Mouse (Mus musculus) lung, adult 2 months (tissue): ENCODE measurements around the gene Ell3. TPM values are rescaled to one million over a fixed set of nuclear protein-coding genes. Genes with fewer than 3 reads are reported as not detected.
A peak's percentile ranks its signal among the peaks of the same experiment; 100 is the strongest.

ENCODE experiments used
- DNase-seq: peaks from one replicate; pipeline ENCODE4 v3.0.0; 2022
- H3K4me1 ChIP-seq: fragments of 200-500 bp; 2 replicates; pipeline ENCODE4 v1.6.1; 2011; ENCODE audit warnings: low read length; ENCODE audit not compliant: control insufficient read depth, insufficient read depth
- H3K4me3 ChIP-seq: fragments of 200-500 bp; replicated peaks from 2 replicates; pipeline ENCODE3; 2011; ENCODE audit warnings: low read depth, mild to moderate bottlenecking, control low read depth, low read length; ENCODE audit errors: extremely low read depth
- CTCF ChIP-seq: fragments of 200-500 bp; IDR thresholded peaks from 2 replicates; pipeline ENCODE4 v1.5.1; 2011; ENCODE audit warnings: mild to moderate bottlenecking, low read length, control low read depth; ENCODE audit not compliant: insufficient read depth
- POLR2A ChIP-seq: fragments of 200-500 bp; IDR thresholded peaks from 2 replicates; pipeline ENCODE4 v1.6.1; 2011; ENCODE audit warnings: low read depth, mild to moderate bottlenecking, control low read depth, low read length, borderline replicate concordance; ENCODE audit errors: extremely low read depth
- WGBS: fragments of 180-500 bp; shearing (Covaris S2); methylation state at CpG from one replicate; pipeline ENCODE4 v1.1.7; 2018; 5-methylcytosine and 5-hydroxymethylcytosine counted together
- polyA plus RNA-seq: library from polyadenylated mRNA; depleted of rRNA; stranded (reverse); fragments of >200 nt; gene quantifications from 2 replicates; pipeline ENCODE4 v1.2.3, GENCODE M21; 2012; rRNA removed

Gene Ell3
- polyA plus RNA-seq, 1 experiment = 1.1 TPM

DNA sequence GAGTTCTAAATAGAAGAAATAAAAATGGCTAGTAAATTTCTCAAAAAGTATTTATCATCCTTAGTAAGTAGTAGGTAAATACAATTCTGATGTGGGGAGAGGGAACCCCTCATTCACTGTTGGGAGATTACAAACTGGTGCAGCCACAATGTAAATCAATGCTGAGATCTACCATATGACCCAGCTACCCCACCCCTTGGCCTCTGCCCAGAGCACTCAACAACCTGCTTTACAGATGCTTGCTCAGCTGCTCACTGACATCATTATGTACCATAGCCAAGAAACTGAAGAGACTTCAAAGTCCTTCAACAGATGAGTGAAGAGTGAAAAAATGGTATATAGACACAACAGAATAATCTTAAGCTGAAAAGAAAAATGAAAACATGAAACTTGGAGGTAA, 40.8 kb downstream of the Ell3 start:
- Histone ChIP-seq H3K4me3 (no peak overlapping the region), H3K4me1 (no peaks in the 10 kb centered on the region)
- no peak for DNase-seq
- TF ChIP-seq POLR2A = no peak
- TF ChIP-seq CTCF = no peak

DNA sequence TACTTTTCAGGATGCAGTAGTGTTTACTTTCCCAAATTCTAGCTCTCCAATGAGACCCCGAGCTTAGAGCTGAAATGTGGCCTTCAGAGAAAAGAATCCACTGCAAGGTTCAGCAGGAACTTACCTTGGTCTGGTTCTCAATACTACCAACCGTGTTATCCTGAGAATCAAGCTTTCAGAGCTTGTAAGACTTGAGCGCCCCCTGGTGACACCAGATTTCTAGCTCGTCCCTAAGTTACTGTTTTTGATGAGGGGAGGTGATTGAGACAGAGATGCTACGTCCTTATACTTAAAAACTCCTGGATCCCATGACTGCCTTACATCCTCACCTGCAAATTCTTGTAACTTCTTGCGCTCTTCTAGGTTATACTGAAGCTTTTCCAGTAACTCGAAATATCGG, 47.5 kb downstream of the Ell3 start:
- no peaks in the 10 kb centered on the region for H3K4me1 ChIP-seq
- peak; percentile 78 for DNase-seq
- WGBS = 14% methylated on average over 8 of the region's 8 CpGs
- H3K4me3 ChIP-seq = no peak overlapping the region
- TF ChIP-seq CTCF (0 out of 2 replicates have a peak, but pooled peaks have one; percentile 20), POLR2A (no peak)

Other genes starting within 250 kb of the Ell3 start
- 15.5 and 28.1 TPM in 2 replicates for gene Trp53bp1, start 172.9 kb downstream of the Ell3 start, polyA plus RNA-seq
- 4.6 and 4.7 TPM in 2 replicates for gene Map1a, start 154.7 kb downstream of the Ell3 start, polyA plus RNA-seq
- 25.5 and 34.0 TPM in 2 replicates for gene Ppip5k1, start 88.9 kb downstream of the Ell3 start, polyA plus RNA-seq
- gene Ckmt1, start 86.6 kb downstream of the Ell3 start, polyA plus RNA-seq = 36.4 and 55.0 TPM in 2 replicates
- 0.08 TPM in 1 of 2 replicates, not detected in the other for gene Strc, start 57.1 kb downstream of the Ell3 start, polyA plus RNA-seq
- 395 and 710 TPM in 2 replicates for gene Pdia3, start 30.5 kb downstream of the Ell3 start, polyA plus RNA-seq
- gene Catsper2, start 30.5 kb downstream of the Ell3 start, polyA plus RNA-seq = 1.00 and 2.0 TPM in 2 replicates
- gene Serf2, start 4.9 kb upstream of the Ell3 start, polyA plus RNA-seq = 227 and 315 TPM in 2 replicates
- 6.8 and 10.1 TPM in 2 replicates for gene Hypk, start 9.0 kb upstream of the Ell3 start, polyA plus RNA-seq
- 0.40 and 0.66 TPM in 2 replicates for gene Serinc4, start 12.5 kb upstream of the Ell3 start, polyA plus RNA-seq
- gene Mfap1b, start 29.8 kb upstream of the Ell3 start, polyA plus RNA-seq = 3.3 and 5.1 TPM in 2 replicates
- gene Mfap1a, start 62.4 kb upstream of the Ell3 start, polyA plus RNA-seq = 3.0 and 4.9 TPM in 2 replicates
- 1.3 and 3.0 TPM in 2 replicates for gene Wdr76, start 62.4 kb upstream of the Ell3 start, polyA plus RNA-seq